Mouse (Mus musculus) olfactory bulb, adult 2 months (tissue): Measurements from ENCODE around the gene Atg9b.

Source experiments
- CTCF ChIP-seq: fragments of 200-500 bp; IDR thresholded peaks from 2 replicates; pipeline ENCODE4 v1.5.1; 2012; ENCODE audit warnings: low read depth, mild to moderate bottlenecking, low read length, moderate library complexity; ENCODE audit not compliant: insufficient read depth
- POLR2A ChIP-seq: fragments of 200-500 bp; IDR thresholded peaks from 2 replicates; pipeline ENCODE4 v1.6.1; 2012; ENCODE audit warnings: mild to moderate bottlenecking, low read depth, low read length, moderate library complexity; ENCODE audit not compliant: insufficient read depth

DNA sequence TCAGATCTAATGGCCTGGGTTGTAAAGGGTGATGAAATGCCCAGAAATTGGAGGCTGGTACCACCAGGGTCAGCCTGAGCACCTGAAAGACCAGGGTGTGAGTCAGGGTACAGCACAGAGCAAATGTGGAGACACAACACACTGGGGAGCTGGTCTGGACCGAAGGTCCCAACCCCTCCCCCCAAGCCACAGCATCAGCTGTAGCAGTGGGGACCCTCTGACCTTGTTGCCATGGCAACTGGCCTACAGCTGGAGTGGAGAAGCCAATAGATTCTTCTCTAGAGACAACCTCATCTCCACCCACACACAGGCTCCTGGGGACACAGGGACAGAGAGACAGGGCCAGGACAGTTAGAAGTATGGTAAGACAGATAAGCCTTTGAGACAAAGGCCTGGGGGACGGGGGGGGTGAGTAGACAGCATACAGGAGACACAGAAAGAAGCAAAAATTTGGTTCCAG lies 47.9 kb downstream of the Atg9b start:
- TF ChIP-seq CTCF (no peak), POLR2A (no peak)
